Mouse (Mus musculus): ENCODE data around the gene Nckap5.

Gene Nckap5

GRCm38 (mm10) chr1:126622036-126622435 lies 208.6 kb downstream of the Nckap5 start:
- DNase-seq (ENCODE audit: low read depth, low spot score): no peak

- no peak for DNase-seq (ENCODE audit: low read depth, low spot score)
Observed at GRCm38 (mm10) chr1:126617464-126618041, 213.0 kb downstream of the Nckap5 start.

- DNase-seq (ENCODE audit: low read depth, low spot score): no peak
Observed at GRCm38 (mm10) chr1:126616964-126617363, 213.6 kb downstream of the Nckap5 start.

- no peak for DNase-seq (ENCODE audit: low read depth, low spot score)
Observed at GRCm38 (mm10) chr1:126612916-126613315, 217.7 kb downstream of the Nckap5 start.

GRCm38 (mm10) chr1:126608586-126608985 lies 222.0 kb downstream of the Nckap5 start:
- DNase-seq (ENCODE audit: low read depth, low spot score): no peak

GRCm38 (mm10) chr1:126606189-126607080 lies 224.2 kb downstream of the Nckap5 start:
- no peak for DNase-seq (ENCODE audit: low read depth, low spot score)

- DNase-seq (ENCODE audit: low read depth, low spot score): no peak
Observed at GRCm38 (mm10) chr1:126604551-126604950, 226.0 kb downstream of the Nckap5 start.

GRCm38 (mm10) chr1:126603771-126604515 lies 226.7 kb downstream of the Nckap5 start:
- no peak for DNase-seq (ENCODE audit: low read depth, low spot score)

GRCm38 (mm10) chr1:126600596-126600995 lies 230.0 kb downstream of the Nckap5 start:
- DNase-seq (ENCODE audit: low read depth, low spot score): no peak

GRCm38 (mm10) chr1:126597376-126597775 lies 233.2 kb downstream of the Nckap5 start:
- no peak for DNase-seq (ENCODE audit: low read depth, low spot score)

GRCm38 (mm10) chr1:126594796-126595195 lies 235.8 kb downstream of the Nckap5 start:
- DNase-seq (ENCODE audit: low read depth, low spot score): no peak

- DNase-seq (ENCODE audit: low read depth, low spot score): no peak
Observed at GRCm38 (mm10) chr1:126593044-126593805, 237.4 kb downstream of the Nckap5 start.

GRCm38 (mm10) chr1:126590911-126591310 lies 239.7 kb downstream of the Nckap5 start:
- no peak for DNase-seq (ENCODE audit: low read depth, low spot score)

- DNase-seq (ENCODE audit: low read depth, low spot score): no peak
Observed at GRCm38 (mm10) chr1:126578163-126578562, 252.4 kb downstream of the Nckap5 start.

GRCm38 (mm10) chr1:126574295-126574694 lies 256.3 kb downstream of the Nckap5 start:
- DNase-seq (ENCODE audit: low read depth, low spot score): no peak

- DNase-seq (ENCODE audit: low read depth, low spot score): no peak
Observed at GRCm38 (mm10) chr1:126573714-126574113, 256.9 kb downstream of the Nckap5 start.

- no peak for DNase-seq (ENCODE audit: low read depth, low spot score)
Observed at GRCm38 (mm10) chr1:126573097-126573496, 257.5 kb downstream of the Nckap5 start.

- no peak for DNase-seq (ENCODE audit: low read depth, low spot score)
Observed at GRCm38 (mm10) chr1:126569611-126570238, 260.9 kb downstream of the Nckap5 start.

GRCm38 (mm10) chr1:126568520-126569197 lies 261.9 kb downstream of the Nckap5 start:
- DNase-seq (ENCODE audit: low read depth, low spot score): no peak

GRCm38 (mm10) chr1:126565151-126565725 lies 265.4 kb downstream of the Nckap5 start:
- DNase-seq (ENCODE audit: low read depth, low spot score): no peak
